Mouse (Mus musculus) liver, embryonic 13.5 days (tissue): Measurements from ENCODE around the gene S1pr1. TPM values are rescaled to one million over a fixed set of nuclear protein-coding genes. Genes with fewer than 3 reads are reported as not detected.
A peak's percentile ranks its signal among the peaks of the same experiment; 100 is the strongest.

Source experiments
- ATAC-seq: fragments of 200-750 bp; cut with Nextera tagmentation; 2 replicates; pipeline ENCODE4 v1.8.0; 2017; ENCODE audit warnings: low read depth, mild to moderate bottlenecking, moderate number of reproducible peaks, moderate library complexity
- DNase-seq: peaks from one replicate; pipeline ENCODE4 v3.0.0; 2022
- H3K27ac ChIP-seq: fragments of 300-500 bp; sonication (generic); 2 replicates; pipeline ENCODE4 v1.5.1; 2015; ENCODE audit warnings: moderate library complexity, mild to moderate bottlenecking, inconsistent platforms
- H3K27me3 ChIP-seq: fragments of 300-500 bp; sonication (generic); 2 replicates; pipeline ENCODE4 v1.6.1; 2015; ENCODE audit warnings: mild to moderate bottlenecking, inconsistent platforms
- H3K36me3 ChIP-seq: fragments of 300-500 bp; sonication (generic); 2 replicates; pipeline ENCODE4 v1.6.1; 2015; ENCODE audit warnings: mild to moderate bottlenecking, inconsistent platforms
- H3K4me1 ChIP-seq: fragments of 300-500 bp; sonication (generic); replicated peaks from 2 replicates; pipeline ENCODE4 v1.6.1; 2015; ENCODE audit warnings: inconsistent platforms
- H3K4me2 ChIP-seq: fragments of 300-500 bp; sonication (generic); 2 replicates; pipeline ENCODE4 v1.6.1; 2015; ENCODE audit warnings: inconsistent platforms, mild to moderate bottlenecking, moderate library complexity
- H3K4me3 ChIP-seq: fragments of 300-500 bp; sonication (generic); replicated peaks from 2 replicates; pipeline ENCODE4 v1.5.1; 2015; ENCODE audit warnings: mild to moderate bottlenecking, inconsistent platforms
- H3K9ac ChIP-seq: fragments of 300-500 bp; sonication (generic); 2 replicates; pipeline ENCODE4 v1.6.1; 2015; ENCODE audit warnings: mild to moderate bottlenecking, inconsistent platforms
- H3K9me3 ChIP-seq: fragments of 300-500 bp; sonication (generic); replicated peaks from 2 replicates; pipeline ENCODE4 v1.6.1; 2016; ENCODE audit warnings: inconsistent platforms
- WGBS: fragments of 180-500 bp; shearing (Covaris S2); methylation state at CpG from one replicate; pipeline ENCODE4 v1.1.7; 2015; ENCODE audit not compliant: insufficient replicate concordance; 5-methylcytosine and 5-hydroxymethylcytosine counted together
- polyA plus RNA-seq: library from polyadenylated mRNA; unstranded; fragments of >200 nt; fragmentation: Nextera tagmentation; extraction: Ambion mirVana; gene quantifications from 2 replicates; pipeline ENCODE4 v1.2.1, GENCODE M21; 2015

The S1pr1 gene
- polyA plus RNA-seq, 1 experiment from 2014 or later = 7.5 TPM

DNA sequence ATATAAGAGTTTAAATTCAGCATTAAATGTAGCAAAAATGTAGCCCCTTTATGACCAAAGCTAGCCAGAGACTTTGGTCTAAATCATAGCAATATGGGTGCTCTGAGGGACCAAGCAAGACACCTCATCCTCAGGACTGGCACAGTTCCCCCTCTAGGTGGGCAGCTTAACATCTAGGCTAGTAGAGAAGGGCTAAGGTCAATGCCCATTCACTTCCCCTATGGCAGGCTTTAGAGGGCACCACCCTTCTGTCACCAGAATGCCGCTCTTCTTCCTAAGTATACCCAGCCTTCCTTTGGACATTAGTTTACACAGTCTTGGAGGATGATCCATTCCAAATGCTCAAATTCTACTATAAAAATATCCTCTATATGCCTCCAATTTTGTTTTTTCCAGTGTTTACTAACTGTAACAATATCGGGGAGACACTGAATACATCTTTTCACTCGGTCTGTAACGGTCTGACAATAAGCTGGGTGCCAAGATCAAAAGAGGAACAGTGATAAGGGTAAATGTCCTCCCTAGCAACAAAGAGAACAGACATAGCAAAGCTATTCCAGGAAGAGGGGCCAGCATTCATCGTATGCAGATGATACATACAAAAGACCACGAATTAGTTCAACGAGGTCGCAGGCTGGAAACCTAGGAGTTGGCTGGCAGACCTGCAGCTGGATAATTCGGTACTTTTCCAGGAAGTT is 41.8 kb downstream of the S1pr1 start:
- Histone ChIP-seq H3K4me3 (no peak overlapping the region; the same call in 1 of the 2 replicates), H3K9ac (no peak overlapping the region), H3K9me3 (no peaks in the 10 kb centered on the region), H3K27me3 (no peaks in the 10 kb centered on the region), H3K27ac (no peak overlapping the region), H3K4me1 (peaks cover 20% of the 10 kb centered on the region), H3K4me2 (peak overlapping the region; percentile 45), H3K36me3 (no peaks in the 10 kb centered on the region)
- ATAC-seq (no peak; the same call in 1 of the 2 replicates), DNase-seq (no peak)
- 18% methylated on average over 9 of the region's 9 CpGs for WGBS

DNA sequence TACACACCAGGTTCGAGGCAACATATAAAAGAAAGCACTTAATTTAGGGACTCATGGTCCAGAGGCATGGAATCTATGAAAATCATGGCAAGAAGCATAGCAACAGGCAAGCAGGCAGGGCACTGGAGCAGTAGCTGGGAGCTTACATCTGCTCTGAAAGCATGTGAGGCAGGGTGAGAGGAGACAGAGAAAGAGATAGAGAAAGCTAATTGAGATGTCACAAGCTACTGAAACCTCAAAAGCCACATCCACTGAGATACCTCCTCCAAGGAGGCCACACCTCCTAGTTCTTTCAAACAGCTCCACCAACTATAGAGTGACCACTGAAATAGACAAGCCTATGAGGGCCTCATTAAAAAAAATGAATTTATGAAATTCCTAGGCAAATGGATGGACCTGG is 45.6 kb downstream of the S1pr1 start:
- WGBS = 52% methylated on average over 1 of the region's 1 CpGs
- H3K36me3 ChIP-seq = no peaks in the 10 kb centered on the region
- DNase-seq = no peak

DNA sequence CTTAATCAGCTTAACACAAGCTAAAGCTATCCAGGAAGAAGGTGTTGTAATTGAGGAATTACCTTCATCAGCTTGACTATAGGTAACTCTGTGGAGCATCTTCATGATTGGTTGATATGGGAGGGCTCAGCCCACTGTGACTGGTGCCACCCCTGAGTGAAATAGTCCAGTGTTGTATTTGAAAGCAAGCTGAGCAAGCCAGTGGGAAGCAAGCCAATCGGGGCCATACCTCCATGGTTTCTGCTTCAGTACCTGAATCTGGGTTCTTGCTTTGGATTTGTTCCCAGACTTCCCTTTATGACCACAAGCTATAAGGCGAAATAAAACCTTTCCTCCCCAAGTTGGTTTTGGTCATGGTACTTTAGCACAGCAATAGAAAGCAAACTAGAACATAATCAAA is 47.7 kb downstream of the S1pr1 start:
- Histone ChIP-seq H3K36me3 (no peaks in the 10 kb centered on the region), H3K9me3 (no peaks in the 10 kb centered on the region), H3K27me3 (no peaks in the 10 kb centered on the region), H3K4me3 (no peak overlapping the region), H3K27ac (no peak overlapping the region), H3K4me1 (no peaks in the 10 kb centered on the region), H3K9ac (no peak overlapping the region), H3K4me2 (no peak overlapping the region)
- ATAC-seq (no peak), DNase-seq (no peak)
- whole genome bisulfite sequencing = 59% methylated on average over 2 of the region's 2 CpGs

More for the DNA sequence above, 45.6 kb downstream of the S1pr1 start:
- ATAC-seq = no peak
- H3K4me1 ChIP-seq = peaks cover 15% of the 10 kb centered on the region
- no peak overlapping the region for H3K9ac ChIP-seq
- H3K27ac ChIP-seq = no peak overlapping the region
- H3K9me3 ChIP-seq = no peaks in the 10 kb centered on the region
- no peak overlapping the region for H3K4me2 ChIP-seq
- no peak overlapping the region for H3K4me3 ChIP-seq
- no peaks in the 10 kb centered on the region for H3K27me3 ChIP-seq

DNA sequence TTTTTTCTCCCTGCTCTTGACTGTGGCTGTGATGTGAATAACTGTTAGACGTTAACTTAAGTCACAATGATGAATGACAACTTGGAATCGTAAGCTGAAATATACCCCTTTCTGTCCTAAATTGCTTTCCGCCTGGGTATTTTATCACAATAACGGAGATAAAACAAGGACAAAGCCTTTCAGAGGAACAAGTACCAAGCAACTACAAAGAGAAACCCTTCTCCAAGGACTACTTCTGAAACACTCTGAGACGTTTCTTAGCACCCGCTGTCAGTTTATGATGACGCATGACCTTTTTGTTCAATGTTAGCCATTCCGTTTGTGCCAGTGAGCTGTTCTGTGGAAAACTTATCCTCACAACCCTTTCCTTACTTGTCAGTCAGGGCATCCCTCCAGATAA is 48.3 kb downstream of the S1pr1 start:
- H3K4me2 ChIP-seq = no peak overlapping the region
- ATAC-seq (no peak), DNase-seq (no peak)
- H3K9me3 ChIP-seq = no peaks in the 10 kb centered on the region
- H3K9ac ChIP-seq = no peak overlapping the region
- H3K4me1 ChIP-seq = no peaks in the 10 kb centered on the region
- 76% methylated on average over 8 of the region's 8 CpGs for WGBS
- no peaks in the 10 kb centered on the region for H3K36me3 ChIP-seq
- no peak overlapping the region for H3K27ac ChIP-seq
- H3K27me3 ChIP-seq = no peaks in the 10 kb centered on the region
- no peak overlapping the region for H3K4me3 ChIP-seq

DNA sequence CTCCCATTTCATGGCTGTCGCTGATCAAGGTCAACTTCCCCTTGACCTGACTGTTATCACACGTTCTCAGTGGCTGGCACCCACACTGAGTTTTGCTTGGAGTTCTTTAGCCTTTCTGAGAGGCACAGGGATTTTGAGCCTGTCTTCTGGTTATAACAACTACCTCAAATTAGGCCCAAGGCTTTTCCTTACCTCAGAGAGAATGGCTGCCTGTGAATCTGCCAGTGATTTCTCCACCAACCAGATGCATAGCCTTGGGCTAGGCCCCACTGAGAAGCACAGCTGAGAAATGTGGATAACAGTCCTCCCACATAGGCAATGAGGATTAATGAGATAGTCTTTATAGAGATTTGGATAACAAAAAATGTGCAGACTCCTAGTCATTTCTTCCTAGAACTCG is 50.4 kb downstream of the S1pr1 start:
- Histone ChIP-seq H3K4me2 (no peak overlapping the region), H3K4me3 (no peak overlapping the region), H3K27ac (no peak overlapping the region), H3K4me1 (no peaks in the 10 kb centered on the region), H3K9me3 (no peaks in the 10 kb centered on the region), H3K27me3 (no peaks in the 10 kb centered on the region), H3K36me3 (no peaks in the 10 kb centered on the region), H3K9ac (no peak overlapping the region)
- no peak for ATAC-seq
- no peak for DNase-seq
- 35% methylated on average over 3 of the region's 3 CpGs for WGBS

DNA sequence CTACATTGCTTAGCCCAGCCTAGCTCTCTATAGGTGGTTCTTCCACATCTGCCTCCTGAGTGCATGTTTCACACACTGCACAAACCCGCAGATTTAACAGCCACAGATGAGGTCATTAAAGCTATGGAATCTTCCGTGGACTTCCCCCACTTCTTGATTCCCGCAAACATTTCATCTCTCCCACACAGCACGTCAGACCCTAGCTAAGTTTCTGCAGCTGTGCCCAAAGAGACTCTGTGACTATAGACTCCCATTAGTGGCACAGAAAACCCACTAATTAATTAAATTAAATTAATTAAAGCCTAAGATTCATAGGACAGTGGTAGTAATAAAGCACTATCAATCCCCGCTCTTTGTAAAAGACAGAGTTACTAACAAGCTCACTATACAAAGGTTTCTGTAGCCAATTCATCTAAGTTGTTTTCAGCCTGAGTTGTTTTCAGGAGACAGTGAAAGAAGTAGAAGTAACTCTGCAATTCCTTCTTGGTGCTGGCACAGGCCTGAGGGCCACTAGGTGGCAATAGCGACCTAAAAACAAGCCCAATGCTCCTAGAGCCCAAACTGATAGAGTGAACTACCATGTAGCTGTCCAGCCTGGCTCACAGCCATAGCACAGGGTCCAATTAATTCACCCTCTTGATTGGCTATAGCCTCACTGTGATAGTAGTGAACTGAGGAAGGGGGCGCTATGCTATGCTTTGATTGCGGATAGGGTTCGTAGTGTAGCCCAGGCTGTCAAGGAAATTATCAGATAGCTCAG is 54.0 kb downstream of the S1pr1 start:
- Histone ChIP-seq H3K4me3 (no peak overlapping the region), H3K4me2 (no peak overlapping the region), H3K9ac (no peak overlapping the region), H3K27ac (no peak overlapping the region), H3K4me1 (no peaks in the 10 kb centered on the region), H3K9me3 (no peaks in the 10 kb centered on the region), H3K36me3 (no peaks in the 10 kb centered on the region), H3K27me3 (no peaks in the 10 kb centered on the region)
- peak; percentile 74 for ATAC-seq
- WGBS = 42% methylated on average over 9 of the region's 9 CpGs
- peak; percentile 25 for DNase-seq

Other genes starting within 250 kb of the S1pr1 start
- 23.5 and 25.6 TPM in 2 replicates for gene Dph5, start 172.8 kb upstream of the S1pr1 start, polyA plus RNA-seq